Mouse (Mus musculus): ENCODE measurements around the gene Adra1b. TPM values are rescaled to one million over a fixed set of nuclear protein-coding genes. Genes with fewer than 3 reads are reported as not detected.
A peak's percentile ranks its signal among the peaks of the same experiment; 100 is the strongest.

The Adra1b gene
- polyA plus RNA-seq, 1 experiment from 2014 or later = 1.8 TPM

DNA sequence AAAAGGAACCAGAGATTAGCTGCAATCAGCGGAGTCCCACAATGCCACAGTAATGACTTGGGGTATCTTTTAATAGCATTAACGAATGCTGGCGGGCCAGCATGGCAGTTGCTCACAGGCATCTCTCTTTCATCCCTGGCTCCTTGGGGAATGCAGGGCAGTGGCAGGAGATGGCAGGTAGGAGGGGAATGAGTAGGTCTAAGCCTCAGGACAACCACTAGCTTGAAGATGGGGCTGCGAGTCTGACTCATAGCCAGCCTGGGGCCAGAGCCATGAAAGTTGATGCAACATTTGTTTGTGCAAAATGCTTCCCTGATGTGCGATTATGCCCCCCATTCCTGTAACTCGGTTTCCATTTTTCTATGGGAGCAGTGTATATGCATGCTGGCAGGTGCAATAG, 25.2 kb upstream of the Adra1b start:
- 53% methylated on average over 6 of the region's 6 CpGs for WGBS

DNA sequence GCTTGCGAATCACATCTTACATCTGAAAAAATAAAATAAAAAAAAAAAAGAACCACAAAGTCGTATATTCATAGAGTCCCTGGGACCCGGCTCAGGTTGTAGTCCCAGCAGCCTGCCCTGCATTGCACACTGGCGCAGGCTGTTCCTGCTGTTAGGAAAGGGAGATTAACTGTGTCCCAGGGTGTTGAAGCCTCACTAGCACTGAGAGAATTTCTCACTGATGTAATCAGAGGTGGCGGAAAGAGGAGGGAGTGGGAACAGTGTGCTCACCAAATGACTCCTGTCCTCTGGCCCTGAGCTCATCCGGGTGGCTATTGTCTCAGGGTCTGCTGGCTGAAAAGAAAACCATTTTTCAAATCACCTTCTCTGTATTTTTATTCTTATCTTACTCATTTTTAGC, 24.6 kb upstream of the Adra1b start:
- Histone ChIP-seq H3K36me3 (no peaks in the 10 kb centered on the region), H3K9me3 (no peaks in the 10 kb centered on the region), H3K4me2 (replicated peaks) (no peak overlapping the region), H3K9ac (no peak overlapping the region), H3K4me3 (no peak overlapping the region), H3K27me3 (no peaks in the 10 kb centered on the region), H3K4me1 (no peaks in the 10 kb centered on the region), H3K27ac (no peak overlapping the region)
- 42% methylated on average over 6 of the region's 6 CpGs for WGBS
- ATAC-seq (ENCODE audit: insufficient number of reproducible peaks, insufficient read depth, low FRiP score, low TSS enrichment) = no peak

More for the DNA sequence above, 25.2 kb upstream of the Adra1b start:
- Histone ChIP-seq H3K27ac (no peak overlapping the region), H3K4me2 (replicated peaks) (no peak overlapping the region), H3K9me3 (no peaks in the 10 kb centered on the region), H3K4me1 (no peaks in the 10 kb centered on the region), H3K36me3 (no peaks in the 10 kb centered on the region), H3K9ac (no peak overlapping the region), H3K27me3 (no peaks in the 10 kb centered on the region), H3K4me3 (no peak overlapping the region)
- no peak for ATAC-seq (ENCODE audit: insufficient number of reproducible peaks, insufficient read depth, low FRiP score, low TSS enrichment)

DNA sequence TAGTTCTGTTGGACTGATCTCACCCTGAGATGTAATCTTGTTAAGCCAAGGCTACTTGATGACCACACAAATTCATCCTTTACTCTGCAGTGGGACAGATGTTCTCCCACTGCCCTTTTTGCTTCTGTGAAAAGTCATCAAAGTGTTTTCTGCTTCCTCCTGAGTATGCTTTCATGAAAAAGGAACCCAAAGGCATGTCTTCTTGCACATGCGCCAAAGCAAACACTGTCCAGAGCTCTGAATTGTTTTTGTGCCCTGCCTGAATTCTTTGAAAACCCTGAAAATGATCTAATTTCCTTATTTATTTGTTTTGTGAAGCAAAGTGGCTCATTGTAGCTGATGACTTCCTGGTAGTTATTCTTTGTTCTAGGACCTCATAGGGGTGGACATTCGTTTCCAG, 20.7 kb upstream of the Adra1b start:
- ATAC-seq (ENCODE audit: insufficient number of reproducible peaks, insufficient read depth, low FRiP score, low TSS enrichment) = no peak
- Histone ChIP-seq H3K4me2 (replicated peaks) (no peak overlapping the region), H3K27ac (no peak overlapping the region), H3K9me3 (no peaks in the 10 kb centered on the region), H3K27me3 (no peaks in the 10 kb centered on the region), H3K4me1 (no peaks in the 10 kb centered on the region), H3K4me3 (no peak overlapping the region), H3K36me3 (no peaks in the 10 kb centered on the region), H3K9ac (no peak overlapping the region)
- WGBS = 56% methylated on average over 2 of the region's 2 CpGs

DNA sequence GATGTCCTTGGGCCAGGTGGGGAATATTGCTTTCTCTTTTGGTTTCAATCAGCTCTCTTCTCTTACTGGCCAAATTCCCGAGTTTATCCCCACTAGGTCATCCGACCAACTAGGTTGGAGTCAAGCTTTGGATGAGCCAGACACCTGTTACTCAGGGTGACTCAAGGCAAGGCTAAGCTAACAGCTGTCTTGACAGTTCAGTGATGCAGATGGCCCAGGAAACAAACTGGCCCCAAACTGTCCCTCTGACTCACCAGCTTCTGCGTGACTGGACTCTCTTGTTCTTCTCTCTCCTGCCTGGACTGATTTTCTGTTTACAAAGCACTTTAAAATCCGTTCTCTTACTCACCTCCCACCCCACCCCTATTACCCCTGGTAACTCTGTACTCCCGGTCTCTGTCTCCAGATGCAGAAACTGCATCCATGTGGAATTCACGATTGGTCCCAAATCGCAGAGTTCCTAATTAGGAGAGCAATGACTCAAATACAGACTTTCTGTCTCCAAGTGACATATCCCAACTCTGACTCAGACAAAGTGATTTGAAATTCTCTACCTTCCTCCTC, 18.6 kb upstream of the Adra1b start:
- Histone ChIP-seq H3K36me3 (no peaks in the 10 kb centered on the region), H3K4me2 (replicated peaks) (no peak overlapping the region), H3K27ac (no peak overlapping the region), H3K27me3 (no peaks in the 10 kb centered on the region), H3K4me1 (peaks cover 2% of the 10 kb centered on the region; the same call in 1 of the 2 replicates), H3K4me3 (no peak overlapping the region), H3K9ac (no peak overlapping the region), H3K9me3 (no peaks in the 10 kb centered on the region)
- ATAC-seq (ENCODE audit: insufficient number of reproducible peaks, insufficient read depth, low FRiP score, low TSS enrichment) = no peak
- WGBS = 74% methylated on average over 7 of the region's 7 CpGs

DNA sequence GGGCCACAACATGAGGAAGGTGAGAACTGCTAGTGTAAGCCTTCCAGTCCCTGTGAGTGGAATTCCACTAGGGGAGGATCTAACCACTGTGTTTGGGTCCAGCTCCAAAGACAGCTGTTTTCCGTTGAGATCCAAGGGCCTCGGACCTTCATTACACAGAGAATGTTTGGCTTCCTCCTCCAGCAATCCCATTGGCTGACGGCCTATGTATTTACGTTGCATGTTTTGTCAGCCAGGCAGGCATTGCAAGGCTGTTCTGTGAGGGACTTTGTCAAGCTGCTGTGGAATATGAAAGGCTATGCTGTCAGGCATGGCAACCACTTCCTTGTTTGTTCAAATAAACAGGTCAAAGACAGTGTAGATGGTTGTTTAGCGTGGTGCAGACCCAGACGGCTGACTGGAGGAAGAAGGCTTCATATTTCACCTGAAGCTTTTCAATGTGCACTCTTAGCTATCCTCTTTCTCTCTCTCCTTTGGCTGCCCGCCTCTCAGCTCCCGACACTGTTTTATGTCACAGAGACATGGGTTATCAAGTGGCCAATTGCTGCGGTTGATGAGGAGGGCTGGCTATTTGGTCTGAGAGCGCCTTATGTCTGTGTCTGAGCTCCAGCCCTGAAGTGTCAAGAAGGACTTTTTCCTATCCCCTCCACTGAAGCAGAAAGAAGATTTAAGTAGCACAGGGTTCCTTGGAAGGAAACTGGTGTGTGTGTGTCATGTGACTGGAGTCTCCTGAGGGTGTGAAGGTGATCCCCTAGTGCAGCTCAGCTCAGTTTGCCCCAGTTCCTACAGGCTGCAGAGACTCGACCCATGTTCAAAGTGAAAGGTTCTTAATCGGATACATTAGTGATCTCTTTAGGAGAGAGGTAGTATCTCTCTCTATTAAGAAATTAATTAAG, 13.8 kb upstream of the Adra1b start:
- no peaks in the 10 kb centered on the region for H3K36me3 ChIP-seq
- no peak overlapping the region for H3K4me3 ChIP-seq
- no peaks in the 10 kb centered on the region for H3K9me3 ChIP-seq
- H3K4me2 ChIP-seq (replicated peaks) = 0 out of 2 replicates have a peak overlapping the region, but pooled peaks have one; percentile 5
- H3K9ac ChIP-seq = no peak overlapping the region
- no peak overlapping the region for H3K27ac ChIP-seq
- ATAC-seq (ENCODE audit: insufficient number of reproducible peaks, insufficient read depth, low FRiP score, low TSS enrichment) = peak; percentile 60
- peaks cover 5% of the 10 kb centered on the region; the same call in 1 of the 2 replicates for H3K4me1 ChIP-seq
- no peaks in the 10 kb centered on the region for H3K27me3 ChIP-seq
- 40% methylated on average over 12 of the region's 12 CpGs for WGBS

DNA sequence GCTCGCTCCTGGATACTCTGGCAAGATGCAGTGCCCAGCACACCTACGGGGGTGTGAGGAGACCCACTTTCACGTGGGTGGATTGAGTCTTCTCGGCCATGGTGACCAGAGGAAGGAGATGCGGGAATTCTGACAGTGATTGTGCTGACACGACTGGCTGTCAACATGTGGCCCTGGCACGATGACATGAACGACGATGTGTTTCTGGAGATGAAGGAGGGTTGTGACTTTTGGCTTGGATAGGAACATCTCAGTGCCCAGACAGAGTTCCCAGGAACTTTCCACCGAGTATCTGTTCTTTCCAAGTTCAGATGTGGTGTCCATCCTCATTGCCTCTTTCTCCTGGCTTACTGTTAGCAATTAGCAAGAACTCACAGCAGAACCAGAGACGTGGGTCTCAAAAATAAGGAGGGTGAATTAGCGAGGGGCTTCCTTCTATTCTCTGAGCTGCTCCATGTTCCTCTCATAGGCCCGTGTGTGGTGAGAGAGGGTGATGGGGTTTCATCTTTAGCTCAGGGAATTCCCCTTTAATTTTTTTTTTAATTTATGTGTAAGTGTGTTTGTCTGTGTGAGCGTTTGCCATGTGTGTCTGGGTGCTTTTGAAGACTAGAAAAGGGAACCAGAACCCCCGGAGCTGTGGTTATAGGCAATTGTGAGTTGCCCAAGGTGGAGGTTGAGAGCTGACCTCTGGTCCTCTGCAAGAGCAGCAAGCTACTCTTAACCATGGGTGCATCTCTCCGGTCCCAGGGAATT, 11.3 kb upstream of the Adra1b start:
- WGBS = 88% methylated on average over 16 of the region's 16 CpGs
- H3K36me3 ChIP-seq = no peaks in the 10 kb centered on the region
- ATAC-seq (ENCODE audit: insufficient number of reproducible peaks, insufficient read depth, low FRiP score, low TSS enrichment) = no peak

DNA sequence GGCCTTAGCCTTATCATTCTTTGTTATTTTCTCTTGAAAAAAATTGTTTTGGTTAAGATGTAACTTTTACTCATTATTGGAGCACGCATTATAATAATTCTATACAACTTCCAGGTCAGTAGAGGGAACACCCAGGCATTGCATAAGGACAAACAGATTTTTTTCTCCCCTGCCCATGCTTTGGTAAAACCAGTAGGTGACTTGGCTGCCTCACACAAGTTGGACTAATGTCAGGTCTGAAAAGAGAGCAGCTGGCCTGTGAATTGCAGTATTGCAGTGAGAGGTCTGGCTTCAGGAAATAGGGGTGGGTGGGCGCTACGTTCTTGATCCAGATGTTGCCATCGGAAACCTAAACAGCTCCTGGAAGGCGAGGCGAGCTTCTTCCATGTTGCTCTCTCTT, 10.6 kb upstream of the Adra1b start:
- Histone ChIP-seq H3K27ac (no peak overlapping the region), H3K9me3 (no peaks in the 10 kb centered on the region), H3K36me3 (no peaks in the 10 kb centered on the region), H3K4me3 (no peak overlapping the region), H3K4me2 (replicated peaks) (no peak overlapping the region), H3K4me1 (peaks cover 5% of the 10 kb centered on the region; the same call in 1 of the 2 replicates), H3K9ac (no peak overlapping the region), H3K27me3 (no peaks in the 10 kb centered on the region)
- no peak for ATAC-seq (ENCODE audit: insufficient number of reproducible peaks, insufficient read depth, low FRiP score, low TSS enrichment)
- 69% methylated on average over 6 of the region's 6 CpGs for WGBS

More for the DNA sequence above, 11.3 kb upstream of the Adra1b start:
- Histone ChIP-seq H3K27ac (no peak overlapping the region), H3K4me3 (no peak overlapping the region), H3K9me3 (no peaks in the 10 kb centered on the region), H3K4me1 (peaks cover 5% of the 10 kb centered on the region; the same call in 1 of the 2 replicates), H3K4me2 (replicated peaks) (no peak overlapping the region), H3K27me3 (no peaks in the 10 kb centered on the region), H3K9ac (no peak overlapping the region)

DNA sequence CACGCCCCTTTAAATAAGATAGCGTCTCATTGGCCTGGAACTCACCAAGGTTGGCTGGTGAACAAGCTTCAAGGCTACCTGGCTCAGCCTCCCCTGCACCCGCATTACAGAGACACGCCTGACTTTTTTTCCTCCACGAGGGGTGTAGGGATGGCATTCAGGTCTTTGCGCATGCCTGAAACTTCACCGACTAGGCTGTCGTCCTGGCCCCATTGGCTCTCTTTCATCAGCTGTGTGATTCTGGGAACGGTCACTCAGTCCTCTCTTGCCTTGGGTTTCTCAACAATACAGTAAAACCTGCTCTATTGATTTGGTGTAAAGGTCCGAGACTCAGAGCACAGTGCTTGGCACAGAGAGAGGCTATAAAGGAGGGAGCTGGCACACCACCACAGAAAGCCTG, 2.3 kb upstream of the Adra1b start:
- Histone ChIP-seq H3K27ac (no peak overlapping the region), H3K9me3 (no peaks in the 10 kb centered on the region), H3K4me1 (no peaks in the 10 kb centered on the region), H3K4me3 (no peak overlapping the region), H3K36me3 (no peaks in the 10 kb centered on the region), H3K27me3 (no peaks in the 10 kb centered on the region), H3K4me2 (replicated peaks) (no peak overlapping the region), H3K9ac (no peak overlapping the region)
- ATAC-seq (ENCODE audit: insufficient number of reproducible peaks, insufficient read depth, low FRiP score, low TSS enrichment) = no peak
- 82% methylated on average over 10 of the region's 10 CpGs for WGBS

DNA sequence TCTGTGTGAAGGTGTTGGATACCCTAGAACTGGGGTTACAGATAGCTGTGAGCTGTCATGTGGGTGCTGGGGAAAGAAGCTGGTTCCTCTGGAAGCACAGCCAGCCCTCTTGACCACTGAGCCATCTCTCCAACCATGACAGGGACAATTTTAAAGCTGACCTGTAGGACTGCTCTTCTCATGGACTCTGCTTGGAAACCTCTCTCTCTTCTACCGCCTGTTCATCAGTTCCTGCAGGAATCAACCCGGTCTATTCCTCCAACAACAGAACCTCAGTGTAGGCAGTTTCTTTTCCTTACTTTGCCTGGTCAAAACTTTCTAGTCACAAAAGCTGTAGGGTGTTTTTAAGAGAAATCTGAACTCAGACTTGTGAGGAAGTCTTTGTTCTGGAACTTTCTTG, 1.3 kb downstream of the Adra1b start:
- H3K36me3 ChIP-seq = no peaks in the 10 kb centered on the region
- no peaks in the 10 kb centered on the region for H3K27me3 ChIP-seq
- no peak overlapping the region for H3K4me3 ChIP-seq
- H3K9me3 ChIP-seq = no peaks in the 10 kb centered on the region
- ATAC-seq (ENCODE audit: insufficient number of reproducible peaks, insufficient read depth, low FRiP score, low TSS enrichment) = no peak
- H3K4me1 ChIP-seq = no peaks in the 10 kb centered on the region
- no peak overlapping the region for H3K9ac ChIP-seq
- no peak overlapping the region for H3K27ac ChIP-seq
- WGBS = 79% methylated on average over 2 of the region's 2 CpGs
- no peak overlapping the region for H3K4me2 ChIP-seq (replicated peaks)

DNA sequence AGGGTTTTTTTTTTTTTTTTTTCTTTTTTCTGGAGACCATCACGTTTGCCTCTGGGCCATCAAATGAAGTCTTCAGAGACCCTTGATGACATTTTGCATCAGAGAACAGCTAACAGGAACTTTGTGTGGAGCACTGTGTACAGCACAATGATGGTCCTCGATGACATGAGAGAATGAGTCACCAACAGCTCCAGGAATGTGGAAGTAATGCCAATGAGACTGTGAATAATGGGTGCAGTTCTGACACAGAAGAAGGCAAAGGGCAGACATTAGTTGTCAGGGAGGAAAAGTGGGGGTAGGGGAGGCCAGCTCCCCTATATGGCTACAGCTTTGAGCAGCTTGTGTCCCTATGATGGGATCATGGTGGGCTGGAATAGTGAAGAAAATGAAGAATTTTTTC, 5.7 kb downstream of the Adra1b start:
- Histone ChIP-seq H3K27me3 (no peaks in the 10 kb centered on the region), H3K9ac (no peak overlapping the region), H3K9me3 (no peaks in the 10 kb centered on the region), H3K36me3 (no peaks in the 10 kb centered on the region), H3K4me1 (no peaks in the 10 kb centered on the region), H3K27ac (no peak overlapping the region), H3K4me3 (no peak overlapping the region), H3K4me2 (replicated peaks) (no peak overlapping the region)
- no peak for ATAC-seq (ENCODE audit: insufficient number of reproducible peaks, insufficient read depth, low FRiP score, low TSS enrichment)
- 77% methylated on average over 2 of the region's 2 CpGs for WGBS

DNA sequence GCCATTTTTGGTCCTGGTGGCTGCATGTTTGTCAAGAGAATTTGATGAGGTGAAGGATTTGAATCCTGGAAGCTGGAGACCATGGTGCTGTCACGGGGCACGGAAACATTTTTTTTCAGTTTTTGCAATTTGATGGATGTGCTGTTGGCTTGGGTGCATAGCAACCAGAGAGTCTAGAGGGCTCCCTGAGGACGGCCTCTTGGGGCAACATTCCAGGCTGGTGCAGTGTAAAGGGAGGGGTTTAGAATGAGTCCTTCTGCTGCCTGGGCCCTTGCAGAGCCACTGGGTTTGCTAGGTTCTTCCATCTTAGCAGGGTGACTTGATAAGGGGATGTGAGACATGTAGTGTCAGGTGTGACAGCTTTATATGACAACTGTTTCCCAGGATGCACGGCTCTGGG, 8.5 kb downstream of the Adra1b start:
- WGBS = 83% methylated on average over 4 of the region's 4 CpGs
- no peaks in the 10 kb centered on the region for H3K9me3 ChIP-seq

More for the DNA sequence above, 8.5 kb downstream of the Adra1b start:
- no peak for ATAC-seq (ENCODE audit: insufficient number of reproducible peaks, insufficient read depth, low FRiP score, low TSS enrichment)
- H3K4me2 ChIP-seq (replicated peaks) = no peak overlapping the region
- H3K9ac ChIP-seq = no peak overlapping the region
- H3K27me3 ChIP-seq = no peaks in the 10 kb centered on the region
- H3K27ac ChIP-seq = no peak overlapping the region
- H3K36me3 ChIP-seq = no peaks in the 10 kb centered on the region
- no peaks in the 10 kb centered on the region for H3K4me1 ChIP-seq
- H3K4me3 ChIP-seq = no peak overlapping the region

Measured in embryonic facial prominence, embryonic 12.5 days (tissue).